Mouse (Mus musculus) thymus, adult 2 months (tissue): ENCODE data around the gene Gabrg3.

ENCODE experiments used
- CTCF ChIP-seq: fragments of 200-500 bp; IDR thresholded peaks from 2 replicates; pipeline ENCODE4 v1.5.1; 2012; ENCODE audit warnings: mild to moderate bottlenecking, control low read depth, low read length, moderate library complexity, borderline replicate concordance; ENCODE audit not compliant: control insufficient read depth, poor library complexity, insufficient read depth; ENCODE audit errors: extremely low read depth
- POLR2A ChIP-seq: fragments of 200-500 bp; IDR thresholded peaks from 2 replicates; pipeline ENCODE4 v1.6.1; 2012; ENCODE audit warnings: mild to moderate bottlenecking, low read length, control low read depth, moderate library complexity; ENCODE audit not compliant: control insufficient read depth, poor library complexity, insufficient read depth; ENCODE audit errors: extremely low read depth

GRCm38 (mm10) chr7:57000585-57001261 lies 386.3 kb downstream of the Gabrg3 start:
- TF ChIP-seq POLR2A (no peak), CTCF (no peak)
